Mouse (Mus musculus) intestine, embryonic 15.5 days (tissue): ENCODE results near the gene 1110051M20Rik. TPM values are rescaled to one million over a fixed set of nuclear protein-coding genes. Genes with fewer than 3 reads are reported as not detected.

Experiments used
- ATAC-seq: fragments of 200-750 bp; cut with Nextera tagmentation; 2 replicates; pipeline ENCODE4 v1.8.0; 2017; ENCODE audit warnings: moderate TSS enrichment, moderate library complexity
- H3K27ac ChIP-seq: fragments of 300-500 bp; sonication (generic); 2 replicates; pipeline ENCODE4 v1.5.1; 2015; ENCODE audit warnings: mild to moderate bottlenecking, inconsistent platforms
- H3K27me3 ChIP-seq: fragments of 300-500 bp; sonication (generic); replicated peaks from 2 replicates; pipeline ENCODE4 v1.6.1; 2015; ENCODE audit warnings: inconsistent platforms
- H3K36me3 ChIP-seq: fragments of 300-500 bp; sonication (generic); 2 replicates; pipeline ENCODE4 v1.6.1; 2015; ENCODE audit warnings: inconsistent platforms
- H3K4me1 ChIP-seq: fragments of 300-500 bp; sonication (generic); replicated peaks from 2 replicates; pipeline ENCODE4 v1.6.1; 2015; ENCODE audit warnings: inconsistent platforms
- H3K4me2 ChIP-seq: fragments of 300-500 bp; sonication (generic); replicated peaks from 2 replicates; pipeline ENCODE4 v1.6.1; 2015; ENCODE audit warnings: mild to moderate bottlenecking, inconsistent platforms
- H3K4me3 ChIP-seq: fragments of 300-500 bp; sonication (generic); replicated peaks from 2 replicates; pipeline ENCODE4 v1.5.1; 2015; ENCODE audit warnings: inconsistent platforms
- H3K9ac ChIP-seq: fragments of 300-500 bp; sonication (generic); 2 replicates; pipeline ENCODE4 v1.6.1; 2015; ENCODE audit warnings: inconsistent platforms
- H3K9me3 ChIP-seq: fragments of 300-500 bp; sonication (generic); 2 replicates; pipeline ENCODE4 v1.6.1; 2016; ENCODE audit warnings: inconsistent platforms
- WGBS: fragments of 180-500 bp; shearing (Covaris S2); methylation state at CpG from one replicate; pipeline ENCODE4 v1.1.7; 2015; 5-methylcytosine and 5-hydroxymethylcytosine counted together
- polyA plus RNA-seq: library from polyadenylated mRNA; unstranded; fragments of >200 nt; fragmentation: Nextera tagmentation; extraction: Ambion mirVana; gene quantifications from 2 replicates; pipeline ENCODE4 v1.2.1, GENCODE M21; 2015

1110051M20Rik gene
- polyA plus RNA-seq, 1 experiment from 2014 or later, result 38.6 TPM

- 85% methylated on average over 8 of the region's 8 CpGs for WGBS
- Histone ChIP-seq H3K27ac (no peak overlapping the region), H3K36me3 (no peaks in the 10 kb centered on the region), H3K4me1 (peaks cover 12% of the 10 kb centered on the region), H3K27me3 (no peaks in the 10 kb centered on the region), H3K4me3 (no peak overlapping the region), H3K9me3 (no peaks in the 10 kb centered on the region), H3K4me2 (no peak overlapping the region), H3K9ac (no peak overlapping the region)
- no peak for ATAC-seq
Measured at GRCm38 (mm10) chr2:91329996-91330738, 114.3 kb downstream of the 1110051M20Rik start.

GRCm38 (mm10) chr2:91328729-91329125, 115.8 kb downstream of the 1110051M20Rik start:
- Histone ChIP-seq H3K27me3 (no peaks in the 10 kb centered on the region), H3K4me1 (peaks cover 12% of the 10 kb centered on the region), H3K4me2 (no peak overlapping the region), H3K9ac (no peak overlapping the region), H3K36me3 (no peaks in the 10 kb centered on the region), H3K9me3 (no peaks in the 10 kb centered on the region), H3K27ac (no peak overlapping the region), H3K4me3 (no peak overlapping the region)
- ATAC-seq, result peak; percentile 50
- WGBS, result 67% methylated on average over 3 of the region's 3 CpGs

- Histone ChIP-seq H3K36me3 (no peaks in the 10 kb centered on the region), H3K4me3 (no peak overlapping the region), H3K27me3 (no peaks in the 10 kb centered on the region), H3K9me3 (no peaks in the 10 kb centered on the region), H3K9ac (no peak overlapping the region), H3K4me2 (no peak overlapping the region), H3K27ac (no peak overlapping the region), H3K4me1 (peaks cover 10% of the 10 kb centered on the region)
- 46% methylated on average over 12 of the region's 12 CpGs for WGBS
- peak; percentile 50 for ATAC-seq
Measured at GRCm38 (mm10) chr2:91327968-91328728, 116.4 kb downstream of the 1110051M20Rik start.

GRCm38 (mm10) chr2:91326746-91327350, 117.7 kb downstream of the 1110051M20Rik start:
- no peaks in the 10 kb centered on the region for H3K9me3 ChIP-seq
- ATAC-seq, result no peak

GRCm38 (mm10) chr2:91324761-91325421, 119.6 kb downstream of the 1110051M20Rik start:
- no peak overlapping the region for H3K4me2 ChIP-seq
- H3K36me3 ChIP-seq, result no peaks in the 10 kb centered on the region
- H3K27ac ChIP-seq, result no peak overlapping the region
- 65% methylated on average over 15 of the region's 15 CpGs for WGBS
- ATAC-seq, result no peak
- H3K4me3 ChIP-seq, result no peak overlapping the region
- H3K27me3 ChIP-seq, result no peaks in the 10 kb centered on the region
- no peaks in the 10 kb centered on the region for H3K9me3 ChIP-seq
- H3K9ac ChIP-seq, result no peak overlapping the region
- H3K4me1 ChIP-seq, result peaks cover 14% of the 10 kb centered on the region

More at GRCm38 (mm10) chr2:91326746-91327350, 117.7 kb downstream of the 1110051M20Rik start:
- no peak overlapping the region for H3K9ac ChIP-seq
- no peak overlapping the region for H3K4me3 ChIP-seq
- H3K4me2 ChIP-seq, result no peak overlapping the region
- H3K27me3 ChIP-seq, result no peaks in the 10 kb centered on the region
- peak overlapping the region; percentile 23; the same call in 1 of the 2 replicates for H3K27ac ChIP-seq
- no peaks in the 10 kb centered on the region for H3K36me3 ChIP-seq
- 78% methylated on average over 13 of the region's 13 CpGs for WGBS
- H3K4me1 ChIP-seq, result peaks cover 14% of the 10 kb centered on the region

GRCm38 (mm10) chr2:91324346-91324745, 120.2 kb downstream of the 1110051M20Rik start:
- Histone ChIP-seq H3K4me2 (no peak overlapping the region), H3K9ac (no peak overlapping the region), H3K4me3 (no peak overlapping the region), H3K9me3 (no peaks in the 10 kb centered on the region), H3K27me3 (no peaks in the 10 kb centered on the region), H3K36me3 (no peaks in the 10 kb centered on the region), H3K27ac (no peak overlapping the region), H3K4me1 (peaks cover 14% of the 10 kb centered on the region)
- ATAC-seq, result no peak
- 79% methylated on average over 1 of the region's 1 CpGs for WGBS

- Histone ChIP-seq H3K27me3 (no peaks in the 10 kb centered on the region), H3K4me2 (no peak overlapping the region; the same call in 1 of the 2 replicates), H3K36me3 (no peaks in the 10 kb centered on the region), H3K9ac (no peak overlapping the region), H3K9me3 (no peaks in the 10 kb centered on the region), H3K4me1 (0 out of 2 replicates have a peak, but pooled peaks cover 4% of the 10 kb centered on the region), H3K27ac (peak overlapping the region; percentile 54), H3K4me3 (no peak overlapping the region)
- ATAC-seq, result peak; percentile 89
- 56% methylated on average over 4 of the region's 4 CpGs for WGBS
Measured at GRCm38 (mm10) chr2:91322490-91322889, 122.0 kb downstream of the 1110051M20Rik start.

GRCm38 (mm10) chr2:91321923-91322322, 122.6 kb downstream of the 1110051M20Rik start:
- Histone ChIP-seq H3K9me3 (no peaks in the 10 kb centered on the region), H3K27ac (peak overlapping the region; percentile 76), H3K9ac (no peak overlapping the region), H3K36me3 (no peaks in the 10 kb centered on the region), H3K27me3 (no peaks in the 10 kb centered on the region), H3K4me3 (no peak overlapping the region), H3K4me1 (0 out of 2 replicates have a peak, but pooled peaks cover 4% of the 10 kb centered on the region), H3K4me2 (no peak overlapping the region)
- 64% methylated on average over 2 of the region's 2 CpGs for WGBS
- peak; percentile 58 for ATAC-seq

GRCm38 (mm10) chr2:91320559-91321529, 123.7 kb downstream of the 1110051M20Rik start:
- Histone ChIP-seq H3K4me1 (0 out of 2 replicates have a peak, but pooled peaks cover 4% of the 10 kb centered on the region), H3K4me2 (no peak overlapping the region), H3K36me3 (no peaks in the 10 kb centered on the region), H3K9ac (no peak overlapping the region), H3K27ac (peak overlapping the region; percentile 76), H3K4me3 (no peak overlapping the region), H3K27me3 (no peaks in the 10 kb centered on the region), H3K9me3 (no peaks in the 10 kb centered on the region)
- 66% methylated on average over 10 of the region's 10 CpGs for WGBS
- 0 out of 2 replicates have a peak, but pooled peaks have one; percentile 25 for ATAC-seq

- Histone ChIP-seq H3K4me1 (peaks cover 10% of the 10 kb centered on the region; the same call in 1 of the 2 replicates), H3K4me3 (no peak overlapping the region), H3K27me3 (no peaks in the 10 kb centered on the region), H3K27ac (no peak overlapping the region), H3K9me3 (no peaks in the 10 kb centered on the region), H3K9ac (no peak overlapping the region), H3K4me2 (no peak overlapping the region), H3K36me3 (no peaks in the 10 kb centered on the region)
- WGBS, result 79% methylated on average over 7 of the region's 7 CpGs
- ATAC-seq, result no peak
Measured at GRCm38 (mm10) chr2:91314184-91314583, 130.3 kb downstream of the 1110051M20Rik start.
